Mouse (Mus musculus): ENCODE data around the gene Tmem50a.

DNA sequence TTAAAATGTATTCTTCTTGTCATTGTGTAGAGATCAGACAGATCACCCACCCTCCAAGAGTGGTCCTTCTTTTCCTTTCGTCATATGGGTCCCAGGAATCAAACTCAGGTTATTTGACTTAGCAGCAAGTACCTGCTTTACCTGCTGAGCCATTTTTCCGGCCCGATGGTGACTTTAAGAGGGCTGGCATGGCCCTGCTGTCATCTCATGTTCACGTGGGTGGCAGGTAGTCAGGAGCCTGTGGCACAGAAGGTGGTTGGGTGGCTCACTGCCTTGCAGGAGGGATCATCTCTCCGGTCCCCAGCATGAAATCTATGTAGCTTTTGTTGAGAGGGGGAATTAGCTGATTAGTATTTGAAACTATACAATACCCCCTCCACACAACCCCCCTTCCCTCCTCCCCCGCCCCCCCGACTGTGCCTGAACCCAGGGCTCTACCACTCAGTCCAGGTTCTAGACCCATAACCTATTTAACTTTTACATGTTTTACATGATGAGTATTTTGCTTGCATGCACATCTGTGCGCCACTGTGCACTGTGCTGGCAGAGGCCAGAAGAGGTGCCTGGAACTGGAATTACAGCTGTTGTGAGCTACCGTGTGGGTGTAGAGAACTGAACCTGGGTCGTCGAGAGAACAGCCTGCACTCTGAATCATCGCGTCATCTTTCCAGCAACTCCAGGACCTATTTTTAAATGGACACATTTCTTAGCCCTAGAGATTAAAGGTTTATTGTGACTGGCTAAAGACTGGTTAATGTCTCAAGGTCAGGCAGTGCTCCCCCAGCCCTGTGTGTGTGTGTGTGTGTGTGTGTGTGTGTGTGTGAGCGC, 613 bp upstream of the Tmem50a start:
- no peak for TF ChIP-seq CTCF (IDR thresholded peaks at IDR 0.05; ENCODE audit: low read depth)
- no peak for TF ChIP-seq EP300 (optimal IDR thresholded peaks at IDR 0.05)

Data from stomach, postnatal 0 days (tissue).